Mouse (Mus musculus) liver, embryonic 14.5 days (tissue): ENCODE results near the gene Fbxl5. TPM values are rescaled to one million over a fixed set of nuclear protein-coding genes. Genes with fewer than 3 reads are reported as not detected.

Source experiments
- ATAC-seq: fragments of 200-750 bp; cut with Nextera tagmentation; 2 replicates; pipeline ENCODE4 v1.8.0; 2017; ENCODE audit warnings: moderate number of reproducible peaks, mild to moderate bottlenecking, moderate library complexity; ENCODE audit not compliant: insufficient read depth
- DNase-seq, 3 experiments: peaks; one replicate each; pipeline ENCODE4 v3.0.0-alpha.2; 2012 to 2013; ENCODE audit warnings: low read depth in 3 of 3, low spot score in 3 of 3
- H3K27ac ChIP-seq: fragments of 300-500 bp; sonication (generic); 2 replicates; pipeline ENCODE4 v1.5.1; 2014; ENCODE audit warnings: moderate library complexity, mild to moderate bottlenecking, control low read depth, inconsistent platforms
- H3K27me3 ChIP-seq: fragments of 300-500 bp; sonication (generic); 2 replicates; pipeline ENCODE4 v1.6.1; 2014; ENCODE audit warnings: mild to moderate bottlenecking, low read length, moderate library complexity; ENCODE audit not compliant: control insufficient read depth, insufficient read depth
- H3K36me3 ChIP-seq: fragments of 300-500 bp; sonication (generic); replicated peaks from 2 replicates; pipeline ENCODE4 v1.6.1; 2014; ENCODE audit warnings: low read depth; ENCODE audit not compliant: control insufficient read depth, insufficient read depth
- H3K4me1 ChIP-seq, 2 experiments: fragments of 200-500 bp in 1 of 2; fragments of 300-500 bp in 1 of 2; sonication (generic) in 1 of 2; replicated peaks; 2 replicates each; pipeline ENCODE4 v1.6.1; 2012 to 2014; ENCODE audit warnings: antibody characterized with exemption in 1 of 2, inconsistent platforms in 1 of 2, low read length in 1 of 2; ENCODE audit not compliant: control insufficient read depth in 2 of 2, insufficient read depth in 2 of 2
- H3K4me2 ChIP-seq: fragments of 300-500 bp; sonication (generic); 2 replicates; pipeline ENCODE4 v1.6.1; 2014; ENCODE audit warnings: low read depth, mild to moderate bottlenecking, control low read depth, moderate library complexity
- H3K4me3 ChIP-seq, 2 experiments: fragments of 200-500 bp in 1 of 2; fragments of 300-500 bp in 1 of 2; sonication (generic) in 1 of 2; 2 replicates each; pipeline ENCODE4 v1.5.1; 2012 to 2014; ENCODE audit warnings: low read depth in 2 of 2, low read length in 2 of 2, mild to moderate bottlenecking in 2 of 2, control low read depth in 1 of 2, inconsistent platforms in 1 of 2, moderate library complexity in 1 of 2; ENCODE audit not compliant: insufficient read depth in 1 of 2
- H3K9ac ChIP-seq: fragments of 300-500 bp; sonication (generic); replicated peaks from 2 replicates; pipeline ENCODE4 v1.6.1; 2014; ENCODE audit warnings: mild to moderate bottlenecking, control low read depth, moderate library complexity
- H3K9me3 ChIP-seq: fragments of 300-500 bp; sonication (generic); 2 replicates; pipeline ENCODE4 v1.6.1; 2016; ENCODE audit warnings: low read length, mixed read lengths; ENCODE audit not compliant: control insufficient read depth
- CTCF ChIP-seq: IDR thresholded peaks from 2 replicates; pipeline ENCODE4 v1.5.1; 2016; ENCODE audit warnings: antibody characterized with exemption, low read depth, control low read depth
- EP300 ChIP-seq: IDR thresholded peaks from 2 replicates; pipeline ENCODE4 v1.6.1; 2016; ENCODE audit warnings: antibody characterized with exemption, low read depth
- WGBS: fragments of 180-500 bp; shearing (Covaris S2); extraction: QIAGEN DNeasy Blood & Tissue Kit; methylation state at CpG from one replicate; pipeline ENCODE4 v1.1.7; 2014; ENCODE audit not compliant: insufficient replicate concordance; 5-methylcytosine and 5-hydroxymethylcytosine counted together
- polyA plus RNA-seq, 2 experiments: library from polyadenylated mRNA; depleted of rRNA in 1 of 2; stranded (reverse) in 1 of 2; unstranded in 1 of 2; fragments of >200 nt; fragmentation: Nextera tagmentation in 1 of 2; extraction: Ambion mirVana in 1 of 2; gene quantifications; 2 replicates each; pipeline versions ENCODE4 v1.2.1 to v1.2.3; 2012 to 2014

Gene Fbxl5
- polyA plus RNA-seq, 2 experiments: 10.3 to 21.5 TPM

- WGBS: 42% methylated on average over 11 of the region's 11 CpGs
- Histone ChIP-seq H3K27ac (no peak overlapping the region), H3K4me2 (no peak overlapping the region), H3K9ac (no peak overlapping the region), H3K27me3 (no peaks in the 10 kb centered on the region), H3K36me3 (no peaks in the 10 kb centered on the region), H3K9me3 (no peaks in the 10 kb centered on the region; the same call in 1 of the 2 replicates), H3K4me1 (peaks cover 0 to 4% of the 10 kb centered on the region in 2 experiments; a peak in 2 of 4 replicates), H3K4me3 (no peak overlapping the region)
- no peak for TF ChIP-seq CTCF
- no peak for TF ChIP-seq EP300
- DNase-seq: no peak
- ATAC-seq: no peak
Measured at GRCm38 (mm10) chr5:43853096-43853867, 31.8 kb upstream of the Fbxl5 start.

GRCm38 (mm10) chr5:43848275-43848674, 26.8 kb upstream of the Fbxl5 start:
- DNase-seq: no peak
- Histone ChIP-seq H3K4me3 (no peak overlapping the region), H3K27me3 (no peaks in the 10 kb centered on the region), H3K27ac (no peak overlapping the region), H3K4me2 (no peak overlapping the region), H3K36me3 (no peaks in the 10 kb centered on the region), H3K9me3 (no peaks in the 10 kb centered on the region), H3K4me1 (no peaks in the 10 kb centered on the region; a peak in 1 of 4 replicates), H3K9ac (no peak overlapping the region)
- TF ChIP-seq EP300 (no peak), CTCF (no peak)
- no peak for ATAC-seq
- whole genome bisulfite sequencing: 39% methylated on average over 3 of the region's 3 CpGs

- DNase-seq: no peak
- Histone ChIP-seq H3K4me2 (no peak overlapping the region), H3K4me3 (no peak overlapping the region), H3K27me3 (no peaks in the 10 kb centered on the region), H3K9ac (no peak overlapping the region), H3K36me3 (no peaks in the 10 kb centered on the region), H3K9me3 (no peaks in the 10 kb centered on the region), H3K27ac (no peak overlapping the region), H3K4me1 (no peaks in the 10 kb centered on the region)
- TF ChIP-seq CTCF (no peak), EP300 (no peak)
- ATAC-seq: no peak
Measured at GRCm38 (mm10) chr5:43847555-43847954, 26.1 kb upstream of the Fbxl5 start.

GRCm38 (mm10) chr5:43846227-43846626, 24.8 kb upstream of the Fbxl5 start:
- H3K4me3 ChIP-seq: no peak overlapping the region
- ATAC-seq (no peak), DNase-seq (no peak)
- no peaks in the 10 kb centered on the region for H3K36me3 ChIP-seq
- H3K4me1 ChIP-seq: no peaks in the 10 kb centered on the region
- H3K9me3 ChIP-seq: no peaks in the 10 kb centered on the region
- no peak overlapping the region for H3K27ac ChIP-seq
- no peaks in the 10 kb centered on the region for H3K27me3 ChIP-seq
- no peak for TF ChIP-seq CTCF
- no peak for TF ChIP-seq EP300
- 34% methylated on average over 2 of the region's 2 CpGs for WGBS
- no peak overlapping the region for H3K9ac ChIP-seq
- H3K4me2 ChIP-seq: no peak overlapping the region

GRCm38 (mm10) chr5:43845646-43846045, 24.2 kb upstream of the Fbxl5 start:
- ATAC-seq: no peak
- no peak overlapping the region for H3K4me3 ChIP-seq
- no peaks in the 10 kb centered on the region for H3K36me3 ChIP-seq
- no peaks in the 10 kb centered on the region for H3K9me3 ChIP-seq
- no peaks in the 10 kb centered on the region for H3K4me1 ChIP-seq
- no peaks in the 10 kb centered on the region for H3K27me3 ChIP-seq
- no peak overlapping the region for H3K4me2 ChIP-seq
- H3K9ac ChIP-seq: no peak overlapping the region
- no peak for DNase-seq
- TF ChIP-seq EP300: no peak
- WGBS: 30% methylated on average over 1 of the region's 1 CpGs
- H3K27ac ChIP-seq: no peak overlapping the region
